Mouse (Mus musculus): ENCODE results near the gene Akt1. TPM values are rescaled to one million over a fixed set of nuclear protein-coding genes. Genes with fewer than 3 reads are reported as not detected.

The Akt1 gene
- polyA plus RNA-seq (2014; fragmentation: Nextera tagmentation; extraction: Ambion mirVana) = 50.8 and 76.5 TPM in 2 replicates

DNA sequence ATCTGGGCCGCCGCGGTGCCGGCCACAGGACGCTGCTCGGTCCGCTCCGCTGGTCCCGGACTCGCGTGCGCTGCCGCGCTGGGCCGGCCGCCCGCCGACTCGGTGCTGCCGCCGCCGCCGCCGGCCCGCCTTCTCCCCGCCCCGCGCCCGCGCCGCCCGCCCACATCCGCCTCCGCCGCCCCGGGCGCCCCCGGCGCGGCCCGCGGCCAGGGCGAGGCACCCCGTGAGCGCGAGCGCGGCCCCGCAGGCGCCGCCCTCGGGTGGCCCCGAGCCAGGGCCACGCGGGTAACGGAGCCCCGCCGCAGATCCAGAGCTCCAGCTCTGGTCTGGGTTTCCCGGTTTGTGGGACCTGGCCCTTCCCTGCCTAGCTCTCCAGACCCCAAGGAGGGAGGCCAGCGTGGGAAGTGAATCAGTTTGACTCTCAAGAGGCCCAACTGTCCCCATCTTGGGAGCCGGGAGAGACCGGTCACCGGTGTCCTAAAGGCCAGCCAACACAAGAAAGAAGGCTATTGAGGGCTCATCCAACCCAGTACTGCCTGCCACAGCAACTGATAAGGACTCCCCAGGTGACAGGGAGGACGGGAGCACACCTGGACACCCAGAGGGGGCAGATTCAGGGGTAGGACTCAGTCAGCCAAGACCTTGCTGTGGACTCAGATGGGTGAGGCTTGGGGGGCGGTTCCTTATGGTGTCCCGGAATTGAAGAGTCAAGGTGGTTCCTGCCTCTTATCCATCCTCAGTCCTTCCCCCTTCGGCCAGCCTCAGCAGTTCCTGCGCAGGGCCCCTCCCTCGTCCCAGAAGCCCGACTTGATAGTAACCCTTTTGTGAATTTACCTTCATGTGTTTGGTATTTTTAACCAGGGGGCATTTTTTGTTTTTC, at the start of gene Akt1:
Gene Akt1 (minus strand): TSS at position 753 of the 880 bp plus-strand sequence.
- peaks cover 18% of the 10 kb centered on the region for H3K4me1 ChIP-seq (replicated peaks; ENCODE audit: control insufficient read depth, insufficient read depth, low read length)

GRCm38 (mm10) chr12:112724077-112724805, 49.6 kb upstream of the Akt1 start:
- ATAC-seq (ENCODE audit: low FRiP score) = no peak
- 81% methylated on average over 11 of the region's 11 CpGs for WGBS
- no peak overlapping the region for H3K4me3 ChIP-seq (ENCODE audit: low read depth, low read length)
- H3K27ac ChIP-seq (ENCODE audit: low read depth, low read length) = no peak overlapping the region
- H3K9ac ChIP-seq (ENCODE audit: low read depth, low read length) = no peak overlapping the region
- DNase-seq (ENCODE audit: low spot score) = peak; percentile 82
- H3K4me1 ChIP-seq (replicated peaks; ENCODE audit: control insufficient read depth, insufficient read depth, low read length) = 0 out of 2 replicates have a peak, but pooled peaks cover 3% of the 10 kb centered on the region
- no peak overlapping the region for H3K4me2 ChIP-seq (replicated peaks; ENCODE audit: low read depth, low read length)
- H3K36me3 ChIP-seq (ENCODE audit: control insufficient read depth, insufficient read depth, low read length) = no peaks in the 10 kb centered on the region
- H3K9me3 ChIP-seq (ENCODE audit: control insufficient read depth, low read length) = no peaks in the 10 kb centered on the region
- peaks cover 19% of the 10 kb centered on the region for H3K27me3 ChIP-seq (ENCODE audit: control insufficient read depth, insufficient read depth, low read length)

More for the DNA sequence above, at the start of gene Akt1:
- under 1% methylated on average over 34 of the region's 70 CpGs for WGBS
- peak within 1 kb of the TSS; percentile 100 for H3K9ac ChIP-seq (ENCODE audit: low read depth, low read length)
- peaks cover 7% of the 10 kb centered on the region; the same call in 1 of the 2 replicates for H3K36me3 ChIP-seq (ENCODE audit: control insufficient read depth, insufficient read depth, low read length)
- H3K4me3 ChIP-seq (ENCODE audit: low read depth, low read length) = peak within 1 kb of the TSS; percentile 98
- no peaks in the 10 kb centered on the region for H3K9me3 ChIP-seq (ENCODE audit: control insufficient read depth, low read length)
- peak within 1 kb of the TSS; percentile 81 for H3K4me2 ChIP-seq (replicated peaks; ENCODE audit: low read depth, low read length)
- H3K27me3 ChIP-seq (ENCODE audit: control insufficient read depth, insufficient read depth, low read length) = peaks cover 8% of the 10 kb centered on the region
- DNase-seq (ENCODE audit: low spot score) = peak; percentile 68
- ATAC-seq (ENCODE audit: low FRiP score) = peak; percentile 11; the same call in 1 of the 2 replicates
- H3K27ac ChIP-seq (ENCODE audit: low read depth, low read length) = peak within 1 kb of the TSS; percentile 95

GRCm38 (mm10) chr12:112723445-112723844, 48.8 kb upstream of the Akt1 start:
- no peak for DNase-seq (ENCODE audit: low spot score)
- 0 out of 2 replicates have a peak, but pooled peaks cover 3% of the 10 kb centered on the region for H3K4me1 ChIP-seq (replicated peaks; ENCODE audit: control insufficient read depth, insufficient read depth, low read length)
- 84% methylated on average over 6 of the region's 6 CpGs for WGBS
- H3K4me2 ChIP-seq (replicated peaks; ENCODE audit: low read depth, low read length) = peak overlapping the region; percentile 99
- no peaks in the 10 kb centered on the region for H3K36me3 ChIP-seq (ENCODE audit: control insufficient read depth, insufficient read depth, low read length)
- ATAC-seq (ENCODE audit: low FRiP score) = no peak
- H3K27me3 ChIP-seq (ENCODE audit: control insufficient read depth, insufficient read depth, low read length) = peaks cover 19% of the 10 kb centered on the region
- H3K9me3 ChIP-seq (ENCODE audit: control insufficient read depth, low read length) = no peaks in the 10 kb centered on the region
- H3K9ac ChIP-seq (ENCODE audit: low read depth, low read length) = no peak overlapping the region
- H3K4me3 ChIP-seq (ENCODE audit: low read depth, low read length) = no peak overlapping the region
- no peak overlapping the region for H3K27ac ChIP-seq (ENCODE audit: low read depth, low read length)

DNA sequence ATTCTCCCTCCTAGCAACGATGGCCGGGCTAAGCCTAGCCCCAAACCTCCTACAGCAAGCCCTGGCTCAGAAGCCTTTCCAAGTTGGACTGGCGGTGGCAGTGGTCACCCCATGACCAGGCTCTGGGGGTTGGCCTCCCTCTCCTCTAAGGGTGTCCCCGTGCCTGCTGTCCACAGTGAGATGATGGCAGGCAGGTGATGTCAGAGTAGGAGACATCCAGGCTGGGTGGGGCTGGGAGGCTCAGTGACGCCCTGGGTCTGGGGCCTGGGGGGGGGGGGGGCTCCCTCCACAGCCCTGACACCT, 48.3 kb upstream of the Akt1 start:
- Histone ChIP-seq H3K27me3 (ENCODE audit: control insufficient read depth, insufficient read depth, low read length) (peaks cover 19% of the 10 kb centered on the region), H3K4me2 (replicated peaks; ENCODE audit: low read depth, low read length) (peak overlapping the region; percentile 99), H3K9me3 (ENCODE audit: control insufficient read depth, low read length) (no peaks in the 10 kb centered on the region), H3K36me3 (ENCODE audit: control insufficient read depth, insufficient read depth, low read length) (no peaks in the 10 kb centered on the region), H3K9ac (ENCODE audit: low read depth, low read length) (peak overlapping the region; percentile 75), H3K4me1 (replicated peaks; ENCODE audit: control insufficient read depth, insufficient read depth, low read length) (0 out of 2 replicates have a peak, but pooled peaks cover 3% of the 10 kb centered on the region), H3K27ac (ENCODE audit: low read depth, low read length) (no peak overlapping the region), H3K4me3 (ENCODE audit: low read depth, low read length) (peak overlapping the region; percentile 80)
- WGBS = 9% methylated on average over 5 of the region's 5 CpGs
- DNase-seq (ENCODE audit: low spot score) (no peak), ATAC-seq (ENCODE audit: low FRiP score) (peak; percentile 13)

DNA sequence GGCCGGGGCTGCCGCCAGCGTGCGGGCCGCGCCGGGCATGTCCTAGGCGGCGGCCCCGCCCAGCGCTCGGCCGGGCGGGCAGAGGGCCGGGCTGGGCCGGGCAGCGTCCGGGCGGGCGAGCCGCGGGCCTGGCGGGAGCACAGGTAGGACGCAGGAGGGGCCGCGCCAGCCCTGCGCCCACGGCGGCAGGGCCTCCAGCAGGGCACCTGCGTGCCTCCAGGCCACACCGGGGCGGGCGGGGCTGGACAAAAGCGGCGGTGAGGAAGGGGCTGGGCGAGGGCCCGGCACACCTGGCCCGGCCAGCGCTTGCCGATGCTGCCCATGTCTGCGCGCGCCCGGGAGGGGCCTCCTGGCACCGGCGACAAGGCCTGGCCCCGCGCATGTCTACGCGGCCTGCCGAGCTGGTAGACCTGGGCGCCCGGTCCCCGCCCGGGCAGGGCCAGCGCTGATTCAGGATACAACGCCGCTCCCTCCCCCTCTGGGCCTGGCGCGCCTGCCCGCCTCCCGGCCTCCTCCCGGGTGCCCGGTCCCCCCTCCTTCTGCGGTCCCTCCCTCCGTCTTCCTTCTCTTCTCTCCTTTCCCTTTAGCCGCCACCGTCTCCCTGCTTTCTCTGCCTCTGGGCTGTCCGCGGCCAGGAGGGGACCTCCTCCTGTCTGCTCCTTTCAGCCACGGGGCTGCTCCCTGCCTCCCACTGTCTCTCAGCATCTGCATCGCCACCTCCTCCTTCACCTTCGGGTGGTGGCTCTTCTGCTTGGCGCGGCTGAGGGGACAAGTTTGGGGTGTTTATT, 47.8 kb upstream of the Akt1 start:
- no peaks in the 10 kb centered on the region for H3K9me3 ChIP-seq (ENCODE audit: control insufficient read depth, low read length)
- 0 out of 2 replicates have a peak, but pooled peaks cover 3% of the 10 kb centered on the region for H3K4me1 ChIP-seq (replicated peaks; ENCODE audit: control insufficient read depth, insufficient read depth, low read length)
- peak overlapping the region; percentile 99 for H3K4me2 ChIP-seq (replicated peaks; ENCODE audit: low read depth, low read length)
- no peaks in the 10 kb centered on the region for H3K36me3 ChIP-seq (ENCODE audit: control insufficient read depth, insufficient read depth, low read length)
- peaks cover 19% of the 10 kb centered on the region for H3K27me3 ChIP-seq (ENCODE audit: control insufficient read depth, insufficient read depth, low read length)
- H3K4me3 ChIP-seq (ENCODE audit: low read depth, low read length) = peak overlapping the region; percentile 80
- peak overlapping the region; percentile 75 for H3K9ac ChIP-seq (ENCODE audit: low read depth, low read length)
- DNase-seq (ENCODE audit: low spot score) (peak; percentile 58), ATAC-seq (ENCODE audit: low FRiP score) (peak; percentile 57)
- 1% methylated on average over 61 of the region's 75 CpGs for WGBS
- H3K27ac ChIP-seq (ENCODE audit: low read depth, low read length) = peak overlapping the region; percentile 10; the same call in 1 of the 2 replicates

GRCm38 (mm10) chr12:112721424-112722239, 46.9 kb upstream of the Akt1 start:
- ATAC-seq (ENCODE audit: low FRiP score) (peak; percentile 53), DNase-seq (ENCODE audit: low spot score) (peak; percentile 68)
- peak overlapping the region; percentile 80 for H3K4me3 ChIP-seq (ENCODE audit: low read depth, low read length)
- H3K4me2 ChIP-seq (replicated peaks; ENCODE audit: low read depth, low read length) = peak overlapping the region; percentile 99
- WGBS = 1% methylated on average over 47 of the region's 69 CpGs
- H3K9ac ChIP-seq (ENCODE audit: low read depth, low read length) = peak overlapping the region; percentile 75
- H3K9me3 ChIP-seq (ENCODE audit: control insufficient read depth, low read length) = no peaks in the 10 kb centered on the region
- H3K4me1 ChIP-seq (replicated peaks; ENCODE audit: control insufficient read depth, insufficient read depth, low read length) = 0 out of 2 replicates have a peak, but pooled peaks cover 3% of the 10 kb centered on the region
- H3K27ac ChIP-seq (ENCODE audit: low read depth, low read length) = peak overlapping the region; percentile 54
- H3K27me3 ChIP-seq (ENCODE audit: control insufficient read depth, insufficient read depth, low read length) = peaks cover 19% of the 10 kb centered on the region
- no peaks in the 10 kb centered on the region for H3K36me3 ChIP-seq (ENCODE audit: control insufficient read depth, insufficient read depth, low read length)

GRCm38 (mm10) chr12:112720890-112721423, 46.3 kb upstream of the Akt1 start:
- peak overlapping the region; percentile 99; the same call in 1 of the 2 replicates for H3K4me2 ChIP-seq (replicated peaks; ENCODE audit: low read depth, low read length)
- H3K27ac ChIP-seq (ENCODE audit: low read depth, low read length) = no peak overlapping the region
- no peaks in the 10 kb centered on the region for H3K36me3 ChIP-seq (ENCODE audit: control insufficient read depth, insufficient read depth, low read length)
- ATAC-seq (ENCODE audit: low FRiP score) = no peak
- H3K9ac ChIP-seq (ENCODE audit: low read depth, low read length) = no peak overlapping the region
- H3K4me1 ChIP-seq (replicated peaks; ENCODE audit: control insufficient read depth, insufficient read depth, low read length) = 0 out of 2 replicates have a peak, but pooled peaks cover 3% of the 10 kb centered on the region
- no peak for DNase-seq (ENCODE audit: low spot score)
- no peaks in the 10 kb centered on the region for H3K9me3 ChIP-seq (ENCODE audit: control insufficient read depth, low read length)
- H3K27me3 ChIP-seq (ENCODE audit: control insufficient read depth, insufficient read depth, low read length) = peaks cover 19% of the 10 kb centered on the region
- WGBS = 33% methylated on average over 12 of the region's 12 CpGs
- H3K4me3 ChIP-seq (ENCODE audit: low read depth, low read length) = 0 out of 2 replicates have a peak overlapping the region, but pooled peaks have one; percentile 80

Data from hindbrain, embryonic 11.5 days (tissue).